ENCODE assay signal across 11 mouse cellular contexts in the genomic region with DNA sequence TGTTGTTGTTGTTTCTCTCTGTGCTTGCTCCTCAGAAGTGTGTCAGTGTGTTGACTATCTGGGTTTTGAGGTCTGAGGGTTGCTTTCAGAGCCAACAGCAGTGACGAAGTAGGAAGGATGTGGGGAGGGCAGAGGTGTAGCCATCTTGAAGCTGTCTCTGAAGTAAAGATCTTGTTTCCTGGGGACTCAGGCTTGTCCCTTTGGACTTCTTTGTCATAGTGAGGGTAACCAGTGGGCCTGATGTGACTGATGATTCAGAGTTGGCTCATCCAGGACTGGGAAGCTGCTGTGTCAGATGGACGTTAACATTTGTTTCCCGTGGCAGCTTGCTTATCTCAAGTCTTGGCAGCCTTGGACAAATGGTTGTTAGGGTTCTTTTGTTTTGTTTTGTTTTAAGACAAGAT. TPM values are rescaled to one million over a fixed set of nuclear protein-coding genes. Genes with fewer than 3 reads are reported as not detected.
DNase-seq lines count a peak whose midpoint lies in the region; ATAC-seq lines count a peak whose summit lies in the region.
"Had no signal": no experiment of that assay in that cellular context is flagged by ENCODE, and none has a peak within 500 bp of the region (broad histone marks: within the 10 kb centered on the region; RNA-seq: fewer than 3 reads in every experiment).

No protein-coding gene starts in this region.

- H3K27me3 ChIP-seq in megakaryocyte, embryonic 14.5 days (replicated peaks), result no peaks in the 10 kb centered on the region
- peaks cover 4% of the 10 kb centered on the region; the same call in 1 of the 2 replicates for H3K27me3 ChIP-seq in forebrain, embryonic 12.5 days
- H3K27me3 ChIP-seq: embryonic facial prominence, embryonic 12.5 days; liver, embryonic 13.5 days had no signal

- H3K4me2 ChIP-seq in forebrain, embryonic 12.5 days, result no peak overlapping the region
- H3K4me2 ChIP-seq: embryonic facial prominence, embryonic 12.5 days; liver, embryonic 13.5 days had no signal

- peaks cover 79% of the 10 kb centered on the region for H3K4me1 ChIP-seq in megakaryocyte, embryonic 14.5 days
- H3K4me1 ChIP-seq in forebrain, embryonic 12.5 days, result peaks cover 66% of the 10 kb centered on the region

- no peak for ATAC-seq in megakaryocyte, adult 5-6 weeks (ENCODE audit: poor library complexity, severe bottlenecking)
- peak; percentile 41 for ATAC-seq in common myeloid progenitor, adult 5-6 weeks (replicated peaks; ENCODE audit: low read depth, poor library complexity, severe bottlenecking)
- ATAC-seq in inflammation-experienced regulatory T-cells, adult 6 months, result peak; percentile 81
- ATAC-seq in forebrain, embryonic 12.5 days (ENCODE audit: low FRiP score), result no peak

- H3K9me3 ChIP-seq in megakaryocyte, embryonic 14.5 days, result no peaks in the 10 kb centered on the region
- H3K9me3 ChIP-seq in forebrain, embryonic 12.5 days, result no peaks in the 10 kb centered on the region
- H3K9me3 ChIP-seq: embryonic facial prominence, embryonic 12.5 days; liver, embryonic 13.5 days had no signal

- WGBS in forebrain, embryonic 12.5 days, result 70% methylated on average over 3 of the region's 3 CpGs

- H3K9ac ChIP-seq in forebrain, embryonic 12.5 days, result no peak overlapping the region
- H3K9ac ChIP-seq: embryonic facial prominence, embryonic 12.5 days; liver, embryonic 13.5 days had no signal

- H3K36me3 ChIP-seq in megakaryocyte, embryonic 14.5 days (replicated peaks; ENCODE audit: low read length), result peaks cover 7% of the 10 kb centered on the region
- no peaks in the 10 kb centered on the region for H3K36me3 ChIP-seq in forebrain, embryonic 12.5 days (replicated peaks)
- H3K36me3 ChIP-seq: embryonic facial prominence, embryonic 12.5 days; liver, embryonic 13.5 days had no signal

- intact Hi-C loops in gastrocnemius, postnatal 36 days (cut with DNase I), result no loop called here

- H3K27ac ChIP-seq in forebrain, embryonic 12.5 days, result no peak overlapping the region
- H3K27ac ChIP-seq: embryonic facial prominence, embryonic 12.5 days; liver, embryonic 13.5 days had no signal

- peak overlapping the region; percentile 76 for H3K4me3 ChIP-seq in megakaryocyte, embryonic 14.5 days (replicated peaks)
- no peak overlapping the region for H3K4me3 ChIP-seq in forebrain, embryonic 12.5 days (replicated peaks)
- H3K4me3 ChIP-seq: embryonic facial prominence, embryonic 12.5 days; liver, embryonic 13.5 days had no signal

- DNase-seq in adrenal gland, adult (ENCODE audit: inconsistent age in 2 of 2, low spot score in 1 of 2), result peak; percentile 73 to 87
- DNase-seq in adrenal gland, postnatal 4 days (ENCODE audit: low spot score in 2 of 2), result no peak
- DNase-seq in gastrocnemius, postnatal 36 days, result no peak
- DNase-seq: gastrocnemius, postnatal 14 days; liver, embryonic 13.5 days had no signal

RNA-seq across cellular contexts. Expression of a gene that starts 14.0 kb away (rescaled TPM):
- 10 to 100 TPM; 73.9 to 80.1 TPM for total RNA-seq in adrenal gland, postnatal 4 days (2021)
- 0.45 and 1.9 TPM in 2 replicates for polyA plus RNA-seq in megakaryocyte, embryonic 14.5 days (2012; ENCODE audit: insufficient read depth, low replicate concordance)
- total RNA-seq in megakaryocyte, adult 5-6 weeks (2015), result 92.1 and 97.4 TPM in 2 replicates
- total RNA-seq in megakaryocyte, adult 5-6 weeks (2017), result 81.7 and 104 TPM in 2 replicates
- total RNA-seq in common myeloid progenitor, adult 5-6 weeks (2017), result 41.1 and 48.9 TPM in 2 replicates
- 10 to 100 TPM; 13.2 to 20.4 (median 15.1) TPM for polyA plus RNA-seq in inflammation-experienced regulatory T-cells, adult 6 months (2017; shearing (Covaris generic))
- 1 to 10 TPM; 7.7 to 8.9 TPM for total RNA-seq in gastrocnemius, postnatal 36 days (2021)
- 27.6 and 29.0 TPM in 2 replicates for polyA plus RNA-seq in forebrain, embryonic 12.5 days (2016; fragmentation: Nextera tagmentation; extraction: Ambion mirVana)

Comparison
In these comparisons a context has a peak if more than half of its experiments do, and no peak if none do; other contexts are left out.
1. DNase-seq: peak in adrenal gland, adult (2 of 2); none in adrenal gland, postnatal 4 days (0 of 2) and gastrocnemius, postnatal 36 days (0 of 2).
2. ATAC-seq: peak in common myeloid progenitor, adult 5-6 weeks (single experiment) and inflammation-experienced regulatory T-cells, adult 6 months (single experiment); none in megakaryocyte, adult 5-6 weeks (single experiment) and forebrain, embryonic 12.5 days (single experiment).